27 mouse cellular contexts compared by ENCODE assay signal in genomic region chr13:70380772-70381171, GRCm38 (mm10).
DNase-seq lines count a peak whose midpoint lies in the region; ATAC-seq and TF ChIP-seq lines count a peak whose summit lies in the region.
"Had no signal": no experiment of that assay in that cellular context is flagged by ENCODE, and none has a peak within 500 bp of the region (broad histone marks: within the 10 kb centered on the region; RNA-seq: fewer than 3 reads in every experiment).

No protein-coding gene starts in this region.

- DNase-seq in forebrain, postnatal 0 days, result peak; percentile 15
- no peak for DNase-seq in forebrain, embryonic 14.5 days (ENCODE audit: low spot score)
- peak; percentile 32 to 42 for DNase-seq in left cerebral cortex, adult 9 months (ENCODE audit: low spot score in 2 of 2)
- no peak for DNase-seq in left cerebral cortex, adult 11 months (ENCODE audit: low spot score)
- peak; percentile 59 for DNase-seq in layer of hippocampus, adult 9-11 months
- DNase-seq in right cerebral cortex, postnatal 25 days, result peak; percentile 20
- no peak for DNase-seq in thymus, postnatal 0 days (ENCODE audit: low spot score)
- DNase-seq in yolk sac, embryonic 10.5 days (ENCODE audit: low spot score), result no peak
- DNase-seq: adrenal gland, postnatal 10 days; cerebellum, adult 8-10 months; cerebellum, postnatal 36 days; embryo, embryonic 11 days; gastrocnemius, adult 2 months; heart, postnatal 36 days; kidney, adult 18-20 months; liver, postnatal 0 days; lung, postnatal 10 days; thymus, adult 2 months had no signal

- H3K9me3 ChIP-seq in forebrain, postnatal 0 days (ENCODE audit: low read length), result no peaks in the 10 kb centered on the region
- H3K9me3 ChIP-seq in forebrain, embryonic 14.5 days (replicated peaks; ENCODE audit: control insufficient read depth, low read length), result no peaks in the 10 kb centered on the region
- H3K9me3 ChIP-seq: embryonic facial prominence, embryonic 13.5 days; forebrain, embryonic 13.5 days; heart, embryonic 15.5 days; limb, embryonic 12.5 days; neural tube, embryonic 15.5 days had no signal

- H3K36me3 ChIP-seq in forebrain, postnatal 0 days (ENCODE audit: insufficient read depth), result no peaks in the 10 kb centered on the region
- no peaks in the 10 kb centered on the region for H3K36me3 ChIP-seq in forebrain, embryonic 14.5 days (ENCODE audit: control insufficient read depth, insufficient read depth, low read length)
- H3K36me3 ChIP-seq: embryonic facial prominence, embryonic 13.5 days; heart, embryonic 15.5 days; limb, embryonic 12.5 days; neural tube, embryonic 15.5 days had no signal

- no peak overlapping the region for H3K27ac ChIP-seq in forebrain, postnatal 0 days (ENCODE audit: low read depth, low read length)
- H3K27ac ChIP-seq in forebrain, embryonic 14.5 days (ENCODE audit: low read depth, low read length), result no peak overlapping the region
- H3K27ac ChIP-seq: embryonic facial prominence, embryonic 13.5 days; forebrain, embryonic 13.5 days; gastrocnemius, adult 2 months; heart, embryonic 15.5 days; hindbrain, embryonic 14.5 days; limb, embryonic 12.5 days; neural tube, embryonic 15.5 days had no signal

- no peaks in the 10 kb centered on the region for H3K27me3 ChIP-seq in forebrain, postnatal 0 days (ENCODE audit: insufficient read depth, low read length)
- no peaks in the 10 kb centered on the region for H3K27me3 ChIP-seq in forebrain, embryonic 14.5 days (replicated peaks; ENCODE audit: control insufficient read depth, insufficient read depth, low read length)
- H3K27me3 ChIP-seq: embryonic facial prominence, embryonic 13.5 days; forebrain, embryonic 13.5 days; heart, embryonic 15.5 days; limb, embryonic 12.5 days; neural tube, embryonic 15.5 days had no signal

- H3K4me3 ChIP-seq in forebrain, postnatal 0 days (ENCODE audit: low read depth, low read length), result no peak overlapping the region
- H3K4me3 ChIP-seq in forebrain, embryonic 14.5 days (ENCODE audit: low read depth, low read length), result no peak overlapping the region
- H3K4me3 ChIP-seq: embryonic facial prominence, embryonic 13.5 days; forebrain, embryonic 13.5 days; gastrocnemius, adult 2 months; heart, embryonic 15.5 days; limb, embryonic 12.5 days; neural tube, embryonic 15.5 days had no signal

- TF ChIP-seq CTCF in forebrain, postnatal 0 days (IDR thresholded peaks at IDR 0.05; ENCODE audit: low read depth), result no peak

- ATAC-seq in forebrain, postnatal 0 days, result peak; percentile 34; the same call in 1 of the 2 replicates
- no peak for ATAC-seq in forebrain, embryonic 14.5 days
- ATAC-seq: forebrain, embryonic 13.5 days; inflammation-experienced regulatory T-cells, adult 6 months; liver, postnatal 0 days had no signal

- WGBS in forebrain, postnatal 0 days, result 55% methylated on average over 6 of the region's 6 CpGs
- WGBS in forebrain, embryonic 14.5 days, result 71% methylated on average over 6 of the region's 6 CpGs

- H3K9ac ChIP-seq in forebrain, postnatal 0 days, result no peak overlapping the region
- no peak overlapping the region for H3K9ac ChIP-seq in forebrain, embryonic 14.5 days (ENCODE audit: low read length)
- H3K9ac ChIP-seq: embryonic facial prominence, embryonic 13.5 days; forebrain, embryonic 13.5 days; heart, embryonic 15.5 days; hindbrain, embryonic 14.5 days; limb, embryonic 12.5 days; liver, postnatal 0 days; neural tube, embryonic 15.5 days had no signal

- peaks cover 5% of the 10 kb centered on the region; the same call in 1 of the 2 replicates for H3K4me1 ChIP-seq in forebrain, postnatal 0 days (ENCODE audit: insufficient read depth)
- no peaks in the 10 kb centered on the region for H3K4me1 ChIP-seq in forebrain, embryonic 14.5 days (ENCODE audit: control insufficient read depth, insufficient read depth, low read length)
- H3K4me1 ChIP-seq: embryonic facial prominence, embryonic 13.5 days; forebrain, embryonic 13.5 days; heart, embryonic 15.5 days; limb, embryonic 12.5 days had no signal

- H3K4me2 ChIP-seq in forebrain, postnatal 0 days (ENCODE audit: low read depth), result no peak overlapping the region
- H3K4me2 ChIP-seq in forebrain, embryonic 14.5 days (ENCODE audit: low read length), result no peak overlapping the region
- H3K4me2 ChIP-seq: embryonic facial prominence, embryonic 13.5 days; forebrain, embryonic 13.5 days; heart, embryonic 15.5 days; hindbrain, embryonic 14.5 days; limb, embryonic 12.5 days; liver, embryonic 11.5 days; midbrain, embryonic 11.5 days; neural tube, embryonic 15.5 days had no signal

Comparison
In these comparisons a context has a peak if more than half of its experiments do, and no peak if none do; other contexts are left out.
1. DNase-seq: peak in forebrain, postnatal 0 days (single experiment), left cerebral cortex, adult 9 months (2 of 2), layer of hippocampus, adult 9-11 months (single experiment) and right cerebral cortex, postnatal 25 days (single experiment); none in forebrain, embryonic 14.5 days (single experiment), left cerebral cortex, adult 11 months (single experiment), thymus, postnatal 0 days (single experiment) and yolk sac, embryonic 10.5 days (single experiment).